Mouse (Mus musculus): ENCODE data around the gene Stard3. TPM values are rescaled to one million over a fixed set of nuclear protein-coding genes. Genes with fewer than 3 reads are reported as not detected.

Gene Stard3
- total and polyA plus RNA-seq, 3 experiments = 53.0 to 62.5 TPM; not detected in 1

GRCm38 (mm10) chr11:98367863-98368186 is 9.7 kb downstream of the Stard3 start:
- TF ChIP-seq RCOR1 (IDR thresholded peaks at IDR 0.05; ENCODE audit: low read depth, low read length) = no peak
- no peak for TF ChIP-seq TCF12 (IDR thresholded peaks at IDR 0.05; ENCODE audit: low read depth, low read length)
- TF ChIP-seq GATA1 (IDR thresholded peaks at IDR 0.05; ENCODE audit: low read depth, low read length) = no peak
- TF ChIP-seq ZMIZ1 (IDR thresholded peaks at IDR 0.05; ENCODE audit: low read depth, low read length) = no peak
- TF ChIP-seq CHD1 (IDR thresholded peaks at IDR 0.05; ENCODE audit: low read depth, low read length) = no peak
- no peak for TF ChIP-seq ZNF384 (IDR thresholded peaks at IDR 0.05; ENCODE audit: low read depth, low read length)
- no peak for TF ChIP-seq MAZ (IDR thresholded peaks at IDR 0.05; ENCODE audit: low read depth, low read length)
- TF ChIP-seq USF2 (IDR thresholded peaks at IDR 0.05; ENCODE audit: borderline replicate concordance in 1 of 2, insufficient read depth in 1 of 2, low read depth in 1 of 2, low read length in 2 of 2) = no peak
- no peak for TF ChIP-seq GABPA (IDR thresholded peaks at IDR 0.05; ENCODE audit: low read depth, low read length)
- no peak for TF ChIP-seq EP300 (IDR thresholded peaks at IDR 0.05; ENCODE audit: low read depth in 1 of 2, low read length in 2 of 2)
- TF ChIP-seq KAT2A (conservative IDR thresholded peaks at IDR 0.05; ENCODE audit: low read depth, low read length) = no peak
- TF ChIP-seq ETS1 (IDR thresholded peaks at IDR 0.05; ENCODE audit: low read depth, low read length) = no peak
- no peak for TF ChIP-seq JUND (IDR thresholded peaks at IDR 0.05; ENCODE audit: low read depth, low read length)
- no peak for TF ChIP-seq E2F4 (IDR thresholded peaks at IDR 0.05; ENCODE audit: borderline replicate concordance, low read depth, low read length)
- TF ChIP-seq ZC3H11A (IDR thresholded peaks at IDR 0.05; ENCODE audit: low read depth, low read length) = no peak
- TF ChIP-seq MAX (IDR thresholded peaks at IDR 0.05; ENCODE audit: low read length) = no peak
- TF ChIP-seq RAD21 (IDR thresholded peaks at IDR 0.05; ENCODE audit: low read depth, low read length) = no peak
- Histone ChIP-seq H3K4me3 (ENCODE audit: control insufficient read depth in 1 of 2, insufficient read depth in 1 of 2, low read depth in 2 of 2, low read length in 2 of 2) (no peak overlapping the region), H3K36me3 (ENCODE audit: control insufficient read depth in 1 of 2, insufficient read depth in 2 of 2, low read length in 2 of 2) (no peaks in the 10 kb centered on the region), H3K4me1 (ENCODE audit: control insufficient read depth in 1 of 2, insufficient read depth in 2 of 2, low read length in 2 of 2) (no peaks in the 10 kb centered on the region), H3K27ac (ENCODE audit: control insufficient read depth, low read depth, low read length) (no peak overlapping the region), H3K79me2 (ENCODE audit: control insufficient read depth, insufficient read depth, low read length, poor library complexity) (peaks cover 2% of the 10 kb centered on the region), H3K9me3 (replicated peaks; ENCODE audit: insufficient read depth, low read length) (no peaks in the 10 kb centered on the region), H3K27me3 (ENCODE audit: control insufficient read depth in 1 of 2, insufficient read depth in 2 of 2, low read length in 2 of 2) (no peaks in the 10 kb centered on the region), H3K9ac (ENCODE audit: control insufficient read depth, low read depth, low read length, poor library complexity, severe bottlenecking) (no peak overlapping the region)
- no peak for DNase-seq (ENCODE audit: low read depth, low spot score)

GRCm38 (mm10) chr11:98369337-98369736 is 11.2 kb downstream of the Stard3 start:
- no peak overlapping the region for H3K9ac ChIP-seq (ENCODE audit: control insufficient read depth, low read depth, low read length, poor library complexity, severe bottlenecking)
- TF ChIP-seq BHLHE40 (IDR thresholded peaks at IDR 0.05; ENCODE audit: borderline replicate concordance, low read depth, low read length) (no peak), USF2 (IDR thresholded peaks at IDR 0.05; ENCODE audit: borderline replicate concordance in 1 of 2, insufficient read depth in 1 of 2, low read depth in 1 of 2, low read length in 2 of 2) (no peak), CHD2 (IDR thresholded peaks at IDR 0.05; ENCODE audit: low read length) (no peak), ZNF384 (IDR thresholded peaks at IDR 0.05; ENCODE audit: low read depth, low read length) (no peak), ZMIZ1 (IDR thresholded peaks at IDR 0.05; ENCODE audit: low read depth, low read length) (no peak), ZKSCAN1 (IDR thresholded peaks at IDR 0.05; ENCODE audit: low read depth, low read length) (no peak), ELF1 (IDR thresholded peaks at IDR 0.05; ENCODE audit: low read depth, low read length) (no peak), JUND (IDR thresholded peaks at IDR 0.05; ENCODE audit: low read depth, low read length) (no peak), MYC (IDR thresholded peaks at IDR 0.05; ENCODE audit: low read depth, low read length) (no peak), NELFE (IDR thresholded peaks at IDR 0.05; ENCODE audit: low read depth, low read length) (no peak), RCOR1 (IDR thresholded peaks at IDR 0.05; ENCODE audit: low read depth, low read length) (no peak), E2F4 (IDR thresholded peaks at IDR 0.05; ENCODE audit: borderline replicate concordance, low read depth, low read length) (no peak), ETS1 (IDR thresholded peaks at IDR 0.05; ENCODE audit: low read depth, low read length) (no peak), MYB (IDR thresholded peaks at IDR 0.05; ENCODE audit: low read depth, low read length) (no peak), POLR2AphosphoS2 (IDR thresholded peaks at IDR 0.05; ENCODE audit: low read length) (no peak), NRF1 (IDR thresholded peaks at IDR 0.05; ENCODE audit: insufficient read depth, low read depth, low read length, poor library complexity, severe bottlenecking) (no peak), CHD1 (IDR thresholded peaks at IDR 0.05; ENCODE audit: low read depth, low read length) (no peak), SIN3A (IDR thresholded peaks at IDR 0.05; ENCODE audit: low read length) (no peak)
- no peaks in the 10 kb centered on the region; a peak in 1 of 4 replicates for H3K36me3 ChIP-seq (ENCODE audit: control insufficient read depth in 1 of 2, insufficient read depth in 2 of 2, low read length in 2 of 2)
- H3K27me3 ChIP-seq (ENCODE audit: control insufficient read depth in 1 of 2, insufficient read depth in 2 of 2, low read length in 2 of 2) = no peaks in the 10 kb centered on the region
- H3K4me3 ChIP-seq (ENCODE audit: control insufficient read depth in 1 of 2, insufficient read depth in 1 of 2, low read depth in 2 of 2, low read length in 2 of 2) = no peak overlapping the region
- no peak for DNase-seq (ENCODE audit: low read depth, low spot score)
- no peaks in the 10 kb centered on the region for H3K9me3 ChIP-seq (replicated peaks; ENCODE audit: insufficient read depth, low read length)
- H3K79me2 ChIP-seq (ENCODE audit: control insufficient read depth, insufficient read depth, low read length, poor library complexity) = no peaks in the 10 kb centered on the region; the same call in 1 of the 2 replicates
- no peak overlapping the region for H3K27ac ChIP-seq (ENCODE audit: control insufficient read depth, low read depth, low read length)
- H3K4me1 ChIP-seq (ENCODE audit: control insufficient read depth in 1 of 2, insufficient read depth in 2 of 2, low read length in 2 of 2) = no peaks in the 10 kb centered on the region
